Mouse (Mus musculus) MEL (cell line): ENCODE results near the gene Ncbp1.

Experiments
- CHD1 ChIP-seq: IDR thresholded peaks from 2 replicates; pipeline ENCODE4 v1.6.1; 2012; ENCODE audit warnings: low read depth, mild to moderate bottlenecking, inconsistent platforms, low read length, improper control_type of control experiment
- CTCF ChIP-seq, 3 experiments: IDR thresholded peaks in 2 of 3; conservative IDR thresholded peaks in 1 of 3; 2 replicates each; pipeline ENCODE4 v1.5.1; 2011 to 2012; ENCODE audit warnings: low read length in 3 of 3, low read depth in 2 of 3, mild to moderate bottlenecking in 2 of 3, improper control_type of control experiment in 1 of 3, inconsistent platforms in 1 of 3, mixed read lengths in 1 of 3, moderate library complexity in 1 of 3; ENCODE audit not compliant: control insufficient read depth in 1 of 3, insufficient read depth in 1 of 3, poor library complexity in 1 of 3, severe bottlenecking in 1 of 3
- EP300 ChIP-seq, 2 experiments: IDR thresholded peaks; 2 replicates each; pipeline ENCODE4 v1.6.1; 2011; ENCODE audit warnings: improper control_type of control experiment in 2 of 2, low read length in 2 of 2, low read depth in 1 of 2, mild to moderate bottlenecking in 1 of 2
- ETS1 ChIP-seq: IDR thresholded peaks from 2 replicates; pipeline ENCODE4 v1.6.1; 2012; ENCODE audit warnings: low read depth, mild to moderate bottlenecking, inconsistent platforms, low read length, improper control_type of control experiment, moderate library complexity
- HCFC1 ChIP-seq: IDR thresholded peaks from 2 replicates; pipeline ENCODE4 v1.6.1; 2012; ENCODE audit warnings: low read depth, mild to moderate bottlenecking, inconsistent platforms, low read length, improper control_type of control experiment, moderate library complexity
- MAFK ChIP-seq: IDR thresholded peaks from 2 replicates; pipeline ENCODE4 v1.6.1; 2011; ENCODE audit warnings: low read depth, mild to moderate bottlenecking, low read length, improper control_type of control experiment, borderline replicate concordance
- MAX ChIP-seq: IDR thresholded peaks from 2 replicates; pipeline ENCODE4 v1.6.1; 2011; ENCODE audit warnings: low read length, improper control_type of control experiment
- NELFE ChIP-seq: IDR thresholded peaks from 2 replicates; pipeline ENCODE4 v1.6.1; 2011; ENCODE audit warnings: low read depth, low read length, improper control_type of control experiment
- POLR2A ChIP-seq, 2 experiments: IDR thresholded peaks; 2 replicates each; pipeline ENCODE4 v1.6.1; 2011 to 2012; ENCODE audit warnings: low read length in 2 of 2, mild to moderate bottlenecking in 2 of 2, control low read depth in 1 of 2, improper control_type of control experiment in 1 of 2, low read depth in 1 of 2, moderate library complexity in 1 of 2; ENCODE audit not compliant: control insufficient read depth in 1 of 2, insufficient read depth in 1 of 2, poor library complexity in 1 of 2
- TAL1 ChIP-seq: IDR thresholded peaks from 2 replicates; pipeline ENCODE4 v1.6.1; 2012; ENCODE audit warnings: mild to moderate bottlenecking, inconsistent platforms, low read length, moderate library complexity, mixed read lengths
- TCF12 ChIP-seq: IDR thresholded peaks from 2 replicates; pipeline ENCODE4 v1.6.1; 2014; ENCODE audit warnings: low read depth, mild to moderate bottlenecking, inconsistent platforms, low read length, improper control_type of control experiment, moderate library complexity
- ZC3H11A ChIP-seq: IDR thresholded peaks from 2 replicates; pipeline ENCODE4 v1.6.1; 2012; ENCODE audit warnings: low read depth, mild to moderate bottlenecking, inconsistent platforms, low read length, improper control_type of control experiment
- ZNF384 ChIP-seq: IDR thresholded peaks from 2 replicates; pipeline ENCODE4 v1.6.1; 2012; ENCODE audit warnings: low read depth, mild to moderate bottlenecking, inconsistent platforms, low read length, improper control_type of control experiment

DNA sequence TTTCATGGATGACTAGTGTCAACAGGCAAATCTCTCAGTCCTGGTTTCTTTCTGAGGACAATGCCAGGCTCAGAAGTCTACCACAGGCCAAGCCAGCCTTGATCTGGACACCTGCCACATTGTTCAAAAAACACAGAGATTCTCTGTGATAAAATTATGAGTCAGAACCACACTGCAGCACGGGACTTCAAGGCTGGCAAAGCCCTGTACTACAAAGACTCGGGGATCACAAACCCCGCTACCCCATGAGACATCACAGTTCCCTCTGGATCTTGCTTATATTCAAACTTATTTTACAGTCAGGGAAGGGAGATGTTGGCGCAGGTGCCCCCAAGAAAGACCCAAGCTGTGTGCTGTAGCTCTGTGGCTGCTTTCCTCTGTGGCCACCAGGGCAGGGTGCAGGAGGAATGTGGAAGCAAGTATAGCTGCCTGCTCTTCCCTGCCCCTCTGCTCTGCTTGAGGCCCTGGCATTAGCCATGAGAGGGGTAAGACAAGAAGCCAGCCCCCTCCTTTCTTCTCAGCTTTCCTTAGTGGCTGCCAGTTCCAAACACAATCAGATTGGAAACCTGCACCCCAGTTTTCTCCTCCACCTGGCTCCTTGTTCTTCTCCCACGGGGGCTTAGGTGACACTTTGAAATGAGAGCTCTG lies 45.9 kb upstream of the Ncbp1 start:
- TF ChIP-seq EP300 (IDR thresholded peaks at IDR 0.05; ENCODE audit: low read depth in 1 of 2, low read length in 2 of 2): no peak
- TF ChIP-seq CTCF (IDR thresholded peaks at IDR 0.05 in 2 of 3, conservative IDR thresholded peaks at IDR 0.05 in 1 of 3; ENCODE audit: control insufficient read depth in 1 of 3, insufficient read depth in 1 of 3, low read depth in 2 of 3, low read length in 3 of 3, poor library complexity in 1 of 3, severe bottlenecking in 1 of 3): no peak
- no peak for TF ChIP-seq POLR2A (IDR thresholded peaks at IDR 0.05; ENCODE audit: control insufficient read depth in 1 of 2, insufficient read depth in 1 of 2, low read depth in 1 of 2, low read length in 2 of 2, poor library complexity in 1 of 2)
- no peak for TF ChIP-seq CHD1
- no peak for TF ChIP-seq HCFC1
- no peak for TF ChIP-seq ZC3H11A
- no peak for TF ChIP-seq ZNF384
- no peak for TF ChIP-seq MAX
- no peak for TF ChIP-seq MAFK
- no peak for TF ChIP-seq TAL1
- TF ChIP-seq TCF12: no peak
- no peak for TF ChIP-seq NELFE
- TF ChIP-seq ETS1: no peak
